Mouse (Mus musculus) CH12F3 (cell line): Measurements from ENCODE around the gene Lgmn.

Experiments
- in situ Hi-C: fragments of 300-500 bp; cut with MboI; formaldehyde crosslinking; loops from 2 replicates; pipeline ENCODE4 v1.14.3; 2020; ENCODE audit warnings: low sequenced_read_pairs

Lgmn gene

GRCm38 (mm10) chr12:102439632-102440023 is at the start of gene Lgmn:
TSS of gene Lgmn (minus strand) at chr12:102439813.
- in situ Hi-C loops = no loop called here

- in situ Hi-C loops = no loop called here
These were observed 45.3 kb upstream of the Lgmn start for GRCm38 (mm10) chr12:102484946-102485345.

- in situ Hi-C loops = no loop called here
These were observed 40.9 kb upstream of the Lgmn start for GRCm38 (mm10) chr12:102480481-102480880.

GRCm38 (mm10) chr12:102474411-102474810 is 34.8 kb upstream of the Lgmn start:
- in situ Hi-C loops = loop anchor here (25.0 kb wide), 1 partner anchor 487 kb away; the partner anchor contains the start of gene Cpsf2

- in situ Hi-C loops = loop anchor here (5.0 to 25.0 kb wide), 2 partner anchors 72 to 482 kb away; partner anchors contain the start of gene Cpsf2
These were observed 29.5 kb upstream of the Lgmn start, which contains the start of gene Golga5 for GRCm38 (mm10) chr12:102468894-102469764. TSS of gene Golga5 (plus strand) at chr12:102469135.

- in situ Hi-C loops = loop anchor here (5.0 to 25.0 kb wide), 2 partner anchors 71 to 481 kb away; partner anchors contain the start of gene Cpsf2
These were observed 28.5 kb upstream of the Lgmn start for GRCm38 (mm10) chr12:102468136-102468535.

- in situ Hi-C loops = loop anchor here (5.0 to 25.0 kb wide), 2 partner anchors 67 to 477 kb away; partner anchors contain the start of gene Cpsf2
These were observed 25.0 kb upstream of the Lgmn start for GRCm38 (mm10) chr12:102464650-102465049.

- in situ Hi-C loops = loop anchor here (25.0 kb wide), 1 partner anchor 474 kb away; the partner anchor contains the start of gene Cpsf2
These were observed 21.6 kb upstream of the Lgmn start for GRCm38 (mm10) chr12:102461177-102461576.

GRCm38 (mm10) chr12:102460014-102460413 is 20.4 kb upstream of the Lgmn start:
- in situ Hi-C loops = loop anchor here (25.0 kb wide), 1 partner anchor 473 kb away; the partner anchor contains the start of gene Cpsf2

- in situ Hi-C loops = loop anchor here (25.0 kb wide), 1 partner anchor 469 kb away; the partner anchor contains the start of gene Cpsf2
These were observed 17.0 kb upstream of the Lgmn start for GRCm38 (mm10) chr12:102456467-102457193.

- in situ Hi-C loops = loop anchor here (25.0 kb wide), 1 partner anchor 466 kb away; the partner anchor contains the start of gene Cpsf2
These were observed 14.0 kb upstream of the Lgmn start for GRCm38 (mm10) chr12:102453581-102453980.

- in situ Hi-C loops = loop anchor here (25.0 kb wide), 1 partner anchor 464 kb away; the partner anchor contains the start of gene Cpsf2
These were observed 11.7 kb upstream of the Lgmn start for GRCm38 (mm10) chr12:102451126-102451851.

GRCm38 (mm10) chr12:102450437-102450836 is 10.8 kb upstream of the Lgmn start:
- in situ Hi-C loops = loop anchor here (25.0 kb wide), 1 partner anchor 463 kb away; the partner anchor contains the start of gene Cpsf2

GRCm38 (mm10) chr12:102445436-102445835 is 5.8 kb upstream of the Lgmn start:
- in situ Hi-C loops = no loop called here

GRCm38 (mm10) chr12:102443676-102444075 is 4.1 kb upstream of the Lgmn start:
- in situ Hi-C loops = no loop called here

- in situ Hi-C loops = no loop called here
These were observed 3.0 kb upstream of the Lgmn start for GRCm38 (mm10) chr12:102442639-102443038.

GRCm38 (mm10) chr12:102441141-102441540 is 1.5 kb upstream of the Lgmn start:
- in situ Hi-C loops = no loop called here

- in situ Hi-C loops = no loop called here
These were observed 938 bp upstream of the Lgmn start for GRCm38 (mm10) chr12:102440551-102440950.

- in situ Hi-C loops = no loop called here
These were observed 506 bp downstream of the Lgmn start for GRCm38 (mm10) chr12:102438983-102439631.

GRCm38 (mm10) chr12:102437952-102438351 is 1.7 kb downstream of the Lgmn start:
- in situ Hi-C loops = no loop called here
